Mouse (Mus musculus) liver, embryonic 14.5 days (tissue): ENCODE results near the gene Gm1043.

Source experiments
- CTCF ChIP-seq: IDR thresholded peaks from 2 replicates; pipeline ENCODE4 v1.5.1; 2016; ENCODE audit warnings: antibody characterized with exemption, low read depth, control low read depth
- EP300 ChIP-seq: IDR thresholded peaks from 2 replicates; pipeline ENCODE4 v1.6.1; 2016; ENCODE audit warnings: antibody characterized with exemption, low read depth

DNA sequence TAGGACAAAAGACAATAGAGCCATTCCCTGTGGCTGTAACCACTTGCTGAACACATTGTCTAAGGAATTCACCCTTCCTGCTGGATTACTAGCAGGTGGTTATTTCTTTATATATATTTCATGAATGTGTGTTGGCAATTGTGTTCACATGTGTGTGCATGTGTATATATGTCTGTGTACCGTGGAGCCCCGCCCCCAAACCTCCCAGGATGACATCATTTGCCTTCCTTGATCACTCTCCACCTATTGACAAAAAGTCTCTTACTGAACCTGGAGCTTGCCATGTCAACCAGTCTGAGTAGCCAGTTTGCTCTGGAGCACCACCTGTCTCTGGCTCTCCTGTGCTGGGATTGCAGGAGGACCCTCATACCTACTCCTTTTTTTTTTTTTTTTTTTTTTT lies 39.6 kb upstream of the Gm1043 start:
- TF ChIP-seq CTCF (no peak), EP300 (no peak)
